Mouse (Mus musculus): ENCODE measurements around the gene Myzap. TPM values are rescaled to one million over a fixed set of nuclear protein-coding genes. Genes with fewer than 3 reads are reported as not detected.

Gene Myzap
- total RNA-seq, 2 experiments from 2014 or later = 6.8 to 12.9 TPM

GRCm38 (mm10) chr9:71604914-71605635, 12.9 kb upstream of the Myzap start:
- no peak for DNase-seq

- no peak for DNase-seq
Measured at GRCm38 (mm10) chr9:71599861-71600260, 7.7 kb upstream of the Myzap start.

DNA sequence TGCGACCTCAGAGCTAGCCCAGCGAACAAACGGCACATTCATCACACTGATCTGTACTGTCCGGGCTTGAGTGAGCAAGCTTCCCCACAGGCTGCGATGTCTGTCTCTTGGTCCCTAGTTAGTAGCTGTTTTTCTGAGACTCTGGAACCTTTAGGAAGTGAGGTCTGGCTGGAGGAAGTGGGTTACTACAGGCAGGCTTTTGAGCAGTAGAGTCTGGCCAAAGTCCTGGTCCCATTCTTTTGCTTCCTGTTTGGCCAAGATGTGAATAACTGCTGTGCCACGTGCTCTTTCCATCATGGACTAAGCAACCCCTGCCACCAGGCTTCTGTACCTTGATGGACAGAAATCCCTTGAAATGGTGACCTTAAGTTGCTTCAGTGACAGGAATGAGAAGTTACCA, 4.7 kb upstream of the Myzap start:
- no peak for DNase-seq

- no peak for DNase-seq
Measured at GRCm38 (mm10) chr9:71592577-71593285, 571 bp upstream of the Myzap start.

DNA sequence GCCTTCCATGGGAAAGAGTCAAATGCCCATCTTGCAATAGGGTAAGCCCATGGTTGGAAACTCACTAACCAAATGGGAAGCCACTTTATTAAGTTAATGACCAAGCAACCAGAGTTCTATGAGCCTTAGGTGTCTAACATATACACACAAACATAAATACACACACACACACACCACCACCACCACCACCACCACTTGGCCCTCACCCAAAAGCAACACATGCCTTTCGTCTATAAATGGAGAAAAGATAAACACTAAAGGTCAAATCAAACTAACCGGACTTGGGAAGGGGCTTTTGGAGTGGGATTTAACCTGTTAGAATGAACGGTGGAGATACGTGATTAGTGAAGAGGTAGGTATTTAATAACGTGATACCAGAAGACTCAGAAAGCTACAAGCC, 1.1 kb downstream of the Myzap start:
- DNase-seq = no peak

DNA sequence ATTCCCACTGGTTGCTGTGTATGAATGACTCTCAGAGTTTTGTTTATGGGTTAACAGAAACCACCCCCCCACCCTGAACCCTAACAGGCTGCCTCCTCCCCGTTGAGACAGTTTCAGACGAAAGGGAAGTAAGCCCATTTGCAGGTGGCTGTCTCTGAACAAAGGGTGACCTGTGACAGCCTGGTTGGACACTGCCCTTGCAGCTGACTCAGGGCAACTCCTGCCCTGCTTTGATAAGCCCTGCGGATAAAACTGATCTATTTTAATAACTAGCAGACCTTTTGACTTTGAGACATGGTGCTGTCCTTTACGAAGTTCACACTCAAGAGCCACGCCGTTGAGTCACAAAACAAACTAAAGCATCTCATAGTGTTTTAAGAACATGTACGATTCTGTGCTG, 2.4 kb downstream of the Myzap start:
- peak in 1 of 2 experiments; percentile 7 for DNase-seq

DNA sequence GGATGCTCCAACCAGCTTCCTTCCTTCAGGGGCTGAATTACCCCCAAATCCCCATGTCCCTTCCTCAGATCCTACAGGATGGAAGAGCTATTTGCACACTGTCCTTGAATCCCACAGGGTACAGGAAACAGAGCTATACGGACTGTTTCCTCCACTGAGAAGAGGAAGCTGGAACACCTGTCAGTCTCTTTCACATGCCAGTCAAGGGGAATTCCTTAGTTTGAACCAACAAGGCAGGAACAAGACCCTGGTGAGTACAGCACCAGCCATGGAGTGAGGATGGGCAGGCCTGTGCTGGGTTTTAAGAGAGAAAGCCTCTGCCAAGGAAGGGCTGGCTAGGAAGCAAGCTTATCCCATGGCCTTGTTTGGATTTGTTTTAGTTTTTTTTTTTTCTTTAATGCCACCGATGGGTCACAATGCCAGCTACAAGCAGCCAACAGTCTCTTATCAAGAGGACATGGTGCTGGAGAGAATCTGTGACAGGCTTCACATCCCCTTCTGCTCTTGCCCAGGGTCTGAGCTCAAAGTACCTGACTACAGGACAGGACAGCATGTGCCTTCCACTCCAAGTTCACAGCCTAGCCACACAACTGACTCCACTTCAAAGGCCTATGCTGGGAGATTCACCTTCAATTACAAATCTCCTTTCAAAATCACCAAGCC, 3.1 kb downstream of the Myzap start:
- peak in 1 of 2 experiments; percentile 5 for DNase-seq

GRCm38 (mm10) chr9:71586408-71586807, 5.8 kb downstream of the Myzap start:
- no peak for DNase-seq

- peak; percentile 30 to 50 for DNase-seq
Measured at GRCm38 (mm10) chr9:71582771-71583170, 9.4 kb downstream of the Myzap start.

GRCm38 (mm10) chr9:71578896-71579564, 13.1 kb downstream of the Myzap start:
- no peak for DNase-seq

DNA sequence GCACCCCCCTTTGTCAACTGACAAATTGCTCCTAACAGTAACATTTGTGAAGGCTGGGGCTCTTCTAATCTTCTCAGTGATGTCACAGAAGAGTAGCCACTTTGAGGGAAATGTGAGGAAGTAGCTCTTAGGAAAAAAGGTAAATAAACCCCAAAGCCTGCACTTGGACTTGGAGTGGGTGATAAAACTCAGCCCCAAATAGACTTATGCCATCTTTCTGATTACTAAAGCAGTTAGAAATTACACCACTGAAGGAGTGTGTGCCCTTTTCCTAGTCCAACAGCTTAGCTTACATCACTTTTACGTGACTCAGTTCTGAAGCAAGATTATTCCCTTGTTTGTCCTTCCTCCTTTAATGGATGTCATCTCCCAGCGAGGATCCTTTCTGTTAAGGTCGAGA, 17.7 kb downstream of the Myzap start:
- no peak for DNase-seq

- DNase-seq = peak; percentile 63 to 75
Measured at GRCm38 (mm10) chr9:71573771-71574340, 18.3 kb downstream of the Myzap start.

GRCm38 (mm10) chr9:71571150-71571633, 21.0 kb downstream of the Myzap start:
- DNase-seq = no peak

- DNase-seq = no peak
Measured at GRCm38 (mm10) chr9:71570170-71570569, 22.0 kb downstream of the Myzap start.

DNA sequence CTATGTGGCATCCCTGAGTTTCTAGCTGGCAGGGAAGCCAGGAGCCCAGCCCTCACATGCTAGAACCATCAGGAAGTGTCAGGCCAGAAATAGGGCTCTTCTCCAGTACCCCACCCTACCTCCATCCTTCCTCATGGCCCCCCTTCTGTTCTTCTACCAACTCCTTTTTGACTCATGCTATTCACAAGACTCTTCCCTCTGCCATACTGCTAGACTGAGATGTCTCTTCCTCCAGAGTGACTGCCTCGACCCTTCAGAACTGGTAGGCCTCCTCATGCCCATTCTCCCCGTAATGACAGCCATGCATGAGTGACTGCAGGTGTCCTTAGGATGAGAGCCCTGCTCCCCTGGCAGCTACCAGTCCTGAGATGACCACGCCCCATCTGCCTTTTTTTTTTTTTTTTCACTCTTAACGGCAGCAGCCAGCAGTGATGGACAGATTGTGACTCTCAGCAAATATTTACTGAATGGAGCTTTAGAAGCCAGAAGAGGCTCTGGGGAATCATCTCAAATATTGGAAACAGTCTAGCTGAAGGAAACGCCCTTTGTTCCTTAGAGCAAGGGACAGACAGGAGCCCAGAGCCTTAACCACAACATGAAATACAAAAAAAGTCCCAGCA, 23.7 kb downstream of the Myzap start:
- no peak for DNase-seq

DNA sequence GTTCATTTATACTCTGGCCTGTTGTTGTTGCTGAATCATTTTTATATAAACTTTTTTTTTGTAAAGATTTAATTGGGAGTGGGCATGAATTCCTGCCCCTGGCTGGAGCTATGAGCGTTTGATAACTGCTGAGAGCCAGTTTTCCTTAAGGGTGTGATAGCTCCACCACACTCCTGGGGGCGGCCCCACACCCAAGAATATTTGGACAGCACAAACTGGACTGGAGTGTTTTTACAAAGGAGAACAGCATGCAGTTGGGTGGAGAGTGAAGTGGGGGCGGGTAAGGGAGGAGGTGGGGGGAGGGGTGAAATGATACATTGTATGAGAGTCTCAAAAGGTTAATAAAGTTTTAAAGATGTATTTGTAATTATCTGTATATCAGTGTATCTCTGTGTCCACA, 24.8 kb downstream of the Myzap start:
- DNase-seq = no peak

- no peak for DNase-seq
Measured at GRCm38 (mm10) chr9:71566763-71567162, 25.4 kb downstream of the Myzap start.

GRCm38 (mm10) chr9:71557737-71558136, 34.4 kb downstream of the Myzap start:
- DNase-seq = peak; percentile 55 to 80

- DNase-seq = no peak
Measured at GRCm38 (mm10) chr9:71554001-71554400, 38.2 kb downstream of the Myzap start.

GRCm38 (mm10) chr9:71550176-71550575, 42.0 kb downstream of the Myzap start:
- peak; percentile 67 for DNase-seq

DNA sequence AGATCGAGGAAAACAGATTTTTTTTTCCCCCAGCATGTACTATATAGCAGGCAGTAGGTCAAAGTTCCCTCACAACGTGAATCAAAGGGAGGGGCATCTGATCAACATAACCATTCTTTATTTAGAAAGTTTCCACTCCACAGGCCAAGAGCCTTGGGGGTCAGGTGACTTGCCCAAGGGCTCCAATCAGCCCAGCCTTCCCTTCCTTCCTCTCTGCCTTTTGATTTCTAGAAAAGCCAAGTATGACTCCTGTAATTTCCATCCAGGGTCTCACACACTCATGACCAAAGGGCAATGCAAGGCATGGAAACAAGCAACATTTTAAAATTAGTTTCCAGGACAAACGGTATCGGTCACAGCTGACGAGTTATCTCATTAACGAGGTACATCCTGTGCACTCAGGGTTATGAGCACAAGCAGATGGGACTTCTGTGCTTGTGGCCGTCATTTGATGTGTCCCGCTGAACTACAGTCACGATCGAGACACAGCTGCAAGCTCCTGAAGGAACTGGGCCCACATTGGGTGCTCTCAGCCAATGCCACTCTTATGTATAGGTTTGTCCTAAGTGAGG, 44.4 kb downstream of the Myzap start:
- no peak for DNase-seq
